Comparison of ENCODE assay signal across 19 mouse cellular contexts in genomic region chr11:24293860-24294531, GRCm38 (mm10).
DNase-seq lines count a peak whose midpoint lies in the region; ATAC-seq and TF ChIP-seq lines count a peak whose summit lies in the region.
"Had no signal": no experiment of that assay in that cellular context is flagged by ENCODE, and none has a peak within 500 bp of the region (broad histone marks: within the 10 kb centered on the region; RNA-seq: fewer than 3 reads in every experiment).

No protein-coding gene starts in this region.

- H3K4me3 ChIP-seq in embryonic facial prominence, embryonic 15.5 days (replicated peaks), result no peak overlapping the region
- H3K4me3 ChIP-seq in stomach, embryonic 15.5 days (replicated peaks), result no peak overlapping the region
- no peak overlapping the region for H3K4me3 ChIP-seq in stomach, postnatal 0 days (ENCODE audit: low read depth, low read length)
- H3K4me3 ChIP-seq in gastrocnemius, adult 2 months, result no peak overlapping the region
- H3K4me3 ChIP-seq in hindbrain, embryonic 16.5 days (ENCODE audit: low read length), result no peak overlapping the region
- H3K4me3 ChIP-seq: forebrain, embryonic 13.5 days; forebrain, embryonic 15.5 days had no signal

- no peak for ATAC-seq in embryonic facial prominence, embryonic 15.5 days (ENCODE audit: insufficient number of reproducible peaks, low FRiP score, low TSS enrichment, low read depth)
- ATAC-seq in stomach, embryonic 15.5 days (ENCODE audit: insufficient read depth, low FRiP score, low read depth), result no peak
- ATAC-seq in stomach, postnatal 0 days (ENCODE audit: low FRiP score, low TSS enrichment), result no peak
- ATAC-seq in hindbrain, embryonic 16.5 days, result no peak
- ATAC-seq: forebrain, embryonic 13.5 days; forebrain, embryonic 15.5 days; forebrain, postnatal 0 days had no signal

- H3K9me3 ChIP-seq in embryonic facial prominence, embryonic 15.5 days (replicated peaks), result no peaks in the 10 kb centered on the region
- no peaks in the 10 kb centered on the region for H3K9me3 ChIP-seq in stomach, embryonic 15.5 days
- H3K9me3 ChIP-seq in stomach, postnatal 0 days (ENCODE audit: control insufficient read depth, low read length), result no peaks in the 10 kb centered on the region
- no peaks in the 10 kb centered on the region for H3K9me3 ChIP-seq in hindbrain, embryonic 16.5 days (ENCODE audit: control insufficient read depth, low read length)
- H3K9me3 ChIP-seq: forebrain, embryonic 13.5 days; forebrain, embryonic 15.5 days had no signal

- no peaks in the 10 kb centered on the region for H3K27me3 ChIP-seq in embryonic facial prominence, embryonic 15.5 days
- H3K27me3 ChIP-seq in stomach, embryonic 15.5 days (replicated peaks), result no peaks in the 10 kb centered on the region
- no peaks in the 10 kb centered on the region for H3K27me3 ChIP-seq in stomach, postnatal 0 days (ENCODE audit: control insufficient read depth, insufficient read depth, low read length)
- no peaks in the 10 kb centered on the region for H3K27me3 ChIP-seq in hindbrain, embryonic 16.5 days (replicated peaks; ENCODE audit: control insufficient read depth, insufficient read depth, low read length)
- H3K27me3 ChIP-seq: forebrain, embryonic 15.5 days had no signal

- H3K4me1 ChIP-seq in embryonic facial prominence, embryonic 15.5 days, result peaks cover 25% of the 10 kb centered on the region
- H3K4me1 ChIP-seq in stomach, embryonic 15.5 days, result peaks cover 27% of the 10 kb centered on the region
- peaks cover 2% of the 10 kb centered on the region; the same call in 1 of the 2 replicates for H3K4me1 ChIP-seq in stomach, postnatal 0 days (replicated peaks; ENCODE audit: control insufficient read depth, insufficient read depth)
- no peaks in the 10 kb centered on the region for H3K4me1 ChIP-seq in hindbrain, embryonic 16.5 days (ENCODE audit: control insufficient read depth, insufficient read depth, low read depth, low read length)

- WGBS in embryonic facial prominence, embryonic 15.5 days, result 51% methylated on average over 7 of the region's 7 CpGs
- 69% methylated on average over 7 of the region's 7 CpGs for WGBS in stomach, embryonic 15.5 days
- 58% methylated on average over 7 of the region's 7 CpGs for WGBS in stomach, postnatal 0 days
- WGBS in hindbrain, embryonic 16.5 days, result 79% methylated on average over 7 of the region's 7 CpGs

- no peak overlapping the region for H3K9ac ChIP-seq in embryonic facial prominence, embryonic 15.5 days
- no peak overlapping the region for H3K9ac ChIP-seq in stomach, embryonic 15.5 days
- no peak overlapping the region for H3K9ac ChIP-seq in stomach, postnatal 0 days (ENCODE audit: low read length)
- no peak overlapping the region for H3K9ac ChIP-seq in hindbrain, embryonic 16.5 days (ENCODE audit: low read depth, low read length)
- H3K9ac ChIP-seq: forebrain, embryonic 13.5 days; forebrain, embryonic 15.5 days; forebrain, postnatal 0 days had no signal

- no peak for TF ChIP-seq EP300 in stomach, postnatal 0 days (optimal IDR thresholded peaks at IDR 0.05)

- intact Hi-C loops in left cerebral cortex, postnatal 36 days (cut with DNase I), result no loop called here
- intact Hi-C loops in gastrocnemius, adult 2 months (cut with DNase I), result no loop called here

- no peak for TF ChIP-seq CTCF in stomach, postnatal 0 days (IDR thresholded peaks at IDR 0.05; ENCODE audit: low read depth)
- no peak for TF ChIP-seq CTCF in gastrocnemius, adult 2 months (IDR thresholded peaks at IDR 0.05)

- H3K27ac ChIP-seq in embryonic facial prominence, embryonic 15.5 days (replicated peaks), result peak overlapping the region; percentile 48; the same call in 1 of the 2 replicates
- peak overlapping the region; percentile 60; the same call in 1 of the 2 replicates for H3K27ac ChIP-seq in stomach, embryonic 15.5 days
- 0 out of 2 replicates have a peak overlapping the region, but pooled peaks have one; percentile 58 for H3K27ac ChIP-seq in stomach, postnatal 0 days (replicated peaks)
- H3K27ac ChIP-seq in gastrocnemius, adult 2 months, result no peak overlapping the region
- H3K27ac ChIP-seq in hindbrain, embryonic 16.5 days (ENCODE audit: low read depth, low read length), result no peak overlapping the region
- H3K27ac ChIP-seq: forebrain, embryonic 13.5 days; forebrain, embryonic 15.5 days had no signal

- H3K36me3 ChIP-seq in embryonic facial prominence, embryonic 15.5 days, result no peaks in the 10 kb centered on the region
- H3K36me3 ChIP-seq in stomach, embryonic 15.5 days, result no peaks in the 10 kb centered on the region
- H3K36me3 ChIP-seq in stomach, postnatal 0 days (ENCODE audit: control insufficient read depth, insufficient read depth, low read length), result no peaks in the 10 kb centered on the region
- H3K36me3 ChIP-seq in hindbrain, embryonic 16.5 days (ENCODE audit: control insufficient read depth, insufficient read depth, low read length), result no peaks in the 10 kb centered on the region
- H3K36me3 ChIP-seq: forebrain, embryonic 15.5 days had no signal

- peak; percentile 15 for DNase-seq in heart, adult 11 months
- DNase-seq in heart, adult 18-20 months, result no peak
- no peak for DNase-seq in stomach, postnatal 0 days (ENCODE audit: low spot score)
- DNase-seq in left cerebral cortex, postnatal 36 days (ENCODE audit: low spot score in 2 of 2), result no peak
- DNase-seq in gastrocnemius, adult 2 months, result no peak
- DNase-seq: adrenal gland, adult 2 months; adrenal gland, postnatal 10 days; adrenal gland, postnatal 25 days; cerebellum, adult 11 months; cerebellum, adult 18-20 months; cerebellum, adult 8-10 months; cerebellum, adult 9-11 months; cerebellum, postnatal 25 days; forebrain, postnatal 0 days had no signal

- H3K4me2 ChIP-seq in embryonic facial prominence, embryonic 15.5 days (replicated peaks), result no peak overlapping the region
- no peak overlapping the region for H3K4me2 ChIP-seq in stomach, embryonic 15.5 days
- no peak overlapping the region for H3K4me2 ChIP-seq in stomach, postnatal 0 days (replicated peaks; ENCODE audit: low read depth)
- no peak overlapping the region for H3K4me2 ChIP-seq in hindbrain, embryonic 16.5 days (ENCODE audit: low read length)
- H3K4me2 ChIP-seq: forebrain, embryonic 13.5 days; forebrain, embryonic 15.5 days had no signal

Comparison
In these comparisons a context has a peak if more than half of its experiments do, and no peak if none do; other contexts are left out.
1. H3K27ac ChIP-seq: peak in embryonic facial prominence, embryonic 15.5 days (single experiment), stomach, embryonic 15.5 days (single experiment) and stomach, postnatal 0 days (single experiment); none in gastrocnemius, adult 2 months (single experiment) and hindbrain, embryonic 16.5 days (single experiment).